Mouse (Mus musculus) hematopoietic stem cell, adult 5-6 weeks (primary cell): ENCODE results near the gene Cdh20. TPM values are rescaled to one million over a fixed set of nuclear protein-coding genes. Genes with fewer than 3 reads are reported as not detected.

Source experiments
- ATAC-seq, 2 experiments: fragments of 125-278 bp in 1 of 2; replicated peaks in 1 of 2; 2 replicates each; pipeline ENCODE4 v1.8.0; 2016 to 2017; ENCODE audit warnings: inconsistent platforms in 2 of 2, mild to moderate bottlenecking in 2 of 2, moderate number of reproducible peaks in 2 of 2, low read depth in 1 of 2, moderate TSS enrichment in 1 of 2; ENCODE audit not compliant: low FRiP score in 2 of 2, poor library complexity in 2 of 2, severe bottlenecking in 2 of 2, insufficient read depth in 1 of 2, low TSS enrichment in 1 of 2
- total RNA-seq: library from RNA; stranded (forward); fragments of 172-1452, 232-1000 nt; gene quantifications from 2 replicates; pipeline ENCODE4 v1.2.3, GENCODE M21; 2017

Cdh20 gene
- not detected in 2 replicates for total RNA-seq

DNA sequence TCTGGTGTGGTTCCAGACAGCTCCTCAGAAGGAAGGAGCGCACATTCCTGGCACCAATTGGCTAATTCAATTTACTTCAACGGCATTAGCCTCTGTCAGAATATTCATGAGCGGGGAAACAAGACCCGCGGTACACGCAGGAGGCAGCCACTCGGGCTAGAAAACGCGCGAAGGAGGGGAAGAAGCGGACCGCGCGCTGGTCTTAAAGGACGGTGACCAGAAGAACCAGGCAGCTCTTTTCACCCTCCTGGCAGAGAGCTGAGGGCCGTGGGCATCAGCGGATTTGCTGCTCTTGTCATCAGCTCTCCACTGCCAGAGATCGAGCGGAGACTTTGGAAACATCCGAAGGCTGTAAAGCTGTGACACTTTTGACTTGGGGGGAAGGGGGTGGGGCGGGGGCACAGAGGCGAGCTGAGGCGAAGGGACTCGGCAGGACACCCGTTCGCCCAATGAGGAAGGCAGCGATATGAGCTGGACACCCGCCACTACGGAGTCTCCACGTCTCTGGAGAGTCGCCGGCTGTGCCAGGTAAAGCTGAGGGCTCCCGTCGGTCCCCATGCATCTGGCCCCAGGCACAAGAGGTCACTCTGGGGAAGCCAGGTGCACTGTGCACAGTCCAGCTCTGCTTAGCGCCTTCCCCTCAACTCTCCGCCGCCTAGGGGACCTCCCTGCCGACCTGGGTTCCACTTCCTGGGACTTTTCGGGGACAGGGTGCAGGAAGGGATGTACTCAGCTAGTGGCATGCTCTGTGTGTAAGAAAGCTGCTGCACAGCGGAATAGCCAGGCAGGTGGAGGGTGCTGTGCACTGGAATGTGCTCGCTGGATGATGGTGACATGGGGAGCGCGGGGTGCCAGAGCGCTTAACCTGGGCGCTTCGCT lies at the start of gene Cdh20:
Gene Cdh20, plus strand, starts transcription at position 159 of the 879 bp plus-strand sequence.
- peak in 1 of 2 experiments; percentile 29; a peak in 1 of 4 replicates for ATAC-seq

DNA sequence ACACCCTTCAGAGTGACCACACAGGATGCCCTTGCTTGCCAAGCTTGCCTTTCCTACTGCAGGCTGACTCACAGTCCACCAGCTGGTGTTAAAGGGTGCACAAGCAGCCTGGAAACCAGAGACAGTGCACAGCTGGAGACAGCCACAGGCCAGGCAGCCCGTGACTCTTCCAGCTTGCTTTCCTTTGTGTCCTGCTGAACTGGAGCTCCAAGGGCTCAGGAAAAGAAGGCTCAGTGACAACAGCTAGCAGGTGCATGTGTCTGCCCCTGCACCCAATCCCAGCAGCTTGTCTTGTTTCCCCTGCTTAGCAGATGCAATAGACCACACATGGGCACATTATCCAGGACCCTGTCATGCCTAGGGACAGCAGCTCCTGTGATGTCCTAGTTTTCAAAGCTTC lies 21.5 kb upstream of the Cdh20 start:
- no peak for ATAC-seq

DNA sequence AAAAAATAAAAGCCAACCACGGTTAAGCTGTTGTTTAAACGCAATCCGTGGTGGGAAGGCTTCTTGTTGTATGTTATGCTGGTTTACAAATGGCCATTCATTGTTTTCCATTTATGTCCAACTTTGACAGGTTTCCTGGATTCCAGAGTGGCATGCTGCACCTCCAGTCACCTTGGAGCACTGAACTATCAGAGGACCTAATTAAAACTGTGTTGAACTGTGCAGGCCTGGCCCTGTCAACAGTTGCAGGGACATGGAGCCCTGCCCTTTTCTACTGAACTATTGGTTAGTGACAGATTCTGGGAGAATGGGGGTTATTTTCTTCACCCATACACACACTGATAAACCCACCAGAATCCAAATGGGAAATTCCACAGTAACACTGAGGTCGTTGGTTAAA lies 20.9 kb upstream of the Cdh20 start:
- no peak for ATAC-seq

DNA sequence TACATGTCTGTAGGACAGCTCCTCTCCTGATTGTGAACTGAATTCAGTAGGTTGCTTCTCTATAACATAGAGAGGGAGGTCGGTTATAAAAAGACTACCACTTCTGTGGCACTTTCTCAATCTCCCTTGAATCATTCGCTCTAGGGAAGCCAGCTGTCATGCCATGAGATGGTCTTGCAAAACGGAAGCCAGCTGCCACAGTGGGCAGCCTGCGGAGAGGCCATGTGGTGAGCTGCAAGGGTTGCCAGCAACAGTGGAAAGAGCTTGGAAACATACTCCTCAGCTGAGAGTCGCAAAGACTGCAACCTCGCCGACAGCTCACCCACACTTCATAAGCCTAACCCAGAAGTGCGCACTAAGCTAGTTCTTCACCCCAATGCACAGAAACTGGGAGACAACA lies 13.8 kb upstream of the Cdh20 start:
- peak; percentile 37 to 48; a peak in 2 of 4 replicates for ATAC-seq

GRCm38 (mm10) chr1:104755896-104756295 lies 12.4 kb upstream of the Cdh20 start:
- ATAC-seq = no peak

- ATAC-seq = no peak
Observed at GRCm38 (mm10) chr1:104769250-104769607, 900 bp downstream of the Cdh20 start.

DNA sequence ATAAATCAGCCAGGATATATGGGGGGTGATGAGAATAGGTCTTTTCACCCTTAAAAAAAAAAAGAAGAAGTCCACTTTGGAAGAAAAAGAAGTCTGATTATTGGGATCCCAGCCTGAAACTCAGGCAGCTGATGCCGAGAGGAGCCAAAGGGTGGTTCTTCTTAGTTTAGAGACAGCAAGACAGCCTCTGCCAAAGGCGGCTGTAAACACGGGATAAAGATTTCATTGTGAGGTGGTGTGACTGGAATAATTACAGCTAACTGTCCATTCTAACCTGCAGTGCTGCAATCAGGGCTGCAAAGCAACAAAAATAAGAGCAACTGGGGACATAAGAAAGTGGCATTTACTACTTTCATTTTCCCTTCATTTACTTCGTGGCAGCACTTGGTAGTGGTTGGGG lies 3.6 kb downstream of the Cdh20 start:
- ATAC-seq = no peak

- no peak for ATAC-seq
Observed at GRCm38 (mm10) chr1:104773207-104773606, 4.9 kb downstream of the Cdh20 start.

DNA sequence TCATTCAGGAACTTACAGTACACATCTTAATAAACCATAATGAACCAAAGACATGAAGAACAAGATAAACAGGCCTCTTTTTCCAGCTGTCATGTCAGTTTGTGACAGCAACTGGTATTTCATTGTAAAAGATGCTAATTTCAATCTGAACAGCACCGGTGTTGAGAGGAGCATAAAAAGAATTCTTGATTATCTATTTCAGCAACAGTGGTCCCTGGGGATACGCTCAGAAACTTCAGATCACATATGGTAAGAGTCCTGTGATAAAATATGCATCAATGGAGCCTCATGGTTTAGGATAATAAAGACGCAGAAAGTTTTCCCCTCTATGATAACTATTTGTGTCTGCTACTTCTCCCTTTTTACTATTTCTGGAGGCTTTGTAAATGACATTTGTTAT lies 25.2 kb downstream of the Cdh20 start:
- ATAC-seq = no peak

DNA sequence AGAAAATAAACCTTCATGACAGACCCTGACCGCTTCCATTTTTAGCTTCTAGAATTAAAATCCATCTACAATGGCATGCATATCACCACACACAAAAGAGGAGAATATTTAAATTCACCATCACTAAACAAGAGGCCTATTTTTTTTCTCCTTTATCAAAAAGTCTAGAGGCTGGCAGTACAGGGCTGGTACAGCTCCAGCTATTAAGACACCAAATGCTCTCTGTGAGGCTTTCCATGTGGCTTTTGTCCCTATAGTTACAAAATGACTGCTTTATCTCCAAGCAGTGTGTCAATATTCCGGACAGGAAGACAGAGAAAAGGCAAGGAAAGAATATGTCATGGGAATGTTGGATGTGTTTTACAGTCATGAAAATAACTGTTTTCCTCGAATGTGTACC lies 27.8 kb downstream of the Cdh20 start:
- ATAC-seq = no peak

GRCm38 (mm10) chr1:104797139-104797538 lies 28.8 kb downstream of the Cdh20 start:
- no peak for ATAC-seq

DNA sequence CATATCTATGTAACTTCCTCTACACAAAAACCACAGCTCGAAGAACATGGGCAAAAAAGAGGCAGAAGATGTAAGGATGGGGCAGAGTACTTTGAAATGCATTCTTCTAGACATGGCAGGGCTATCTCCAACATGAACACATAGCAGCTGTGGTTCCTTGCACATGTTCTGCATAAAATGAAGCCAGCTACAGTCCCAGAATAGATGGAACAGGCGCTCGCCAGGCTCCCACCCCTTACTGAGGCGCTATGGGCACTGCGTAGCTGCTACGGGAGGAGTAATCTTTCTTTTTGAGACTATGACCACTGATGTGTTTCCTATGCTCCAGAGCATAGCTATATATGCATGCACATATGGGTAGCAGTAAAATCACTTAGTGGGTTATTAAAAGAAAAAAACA lies 36.4 kb downstream of the Cdh20 start:
- ATAC-seq = no peak

DNA sequence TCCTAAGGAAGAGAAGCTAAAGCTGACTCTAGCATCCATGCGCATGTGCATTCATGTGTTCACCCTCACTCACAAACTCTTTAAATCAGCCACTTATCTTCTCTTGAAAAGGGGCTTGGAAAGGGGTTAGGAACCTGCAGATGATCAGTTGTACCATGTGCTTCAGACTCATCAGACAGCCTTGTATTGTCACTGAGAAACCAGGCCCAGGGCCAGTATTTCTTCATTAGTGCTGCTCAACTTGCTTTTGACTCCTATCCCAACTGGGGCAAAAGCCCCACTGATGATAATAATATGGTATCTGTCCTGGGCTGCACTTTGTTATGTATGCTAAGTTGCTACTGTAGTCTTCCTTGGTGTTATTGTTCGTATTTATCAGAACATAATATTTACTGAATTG lies 38.9 kb downstream of the Cdh20 start:
- no peak for ATAC-seq

- no peak for ATAC-seq
Observed at GRCm38 (mm10) chr1:104817510-104817909, 49.2 kb downstream of the Cdh20 start.

DNA sequence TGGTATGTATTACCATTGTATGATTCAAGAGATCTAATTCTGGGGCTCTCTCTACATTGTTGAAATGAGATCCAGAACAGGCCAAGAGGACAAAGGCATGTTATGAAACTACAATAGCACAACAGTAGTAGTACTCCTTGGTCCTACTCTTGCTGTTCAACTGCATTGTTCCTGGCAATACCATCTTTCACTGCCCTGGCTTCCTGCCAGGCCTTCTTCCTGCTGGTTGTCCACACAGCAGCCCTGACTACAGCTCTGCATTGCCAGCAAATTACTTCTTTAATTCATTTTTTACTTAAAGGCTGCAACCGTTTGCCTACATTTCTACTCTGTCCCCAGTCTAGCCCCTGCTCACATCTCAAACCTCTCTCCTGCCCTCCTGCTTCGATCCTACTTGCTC lies 59.8 kb downstream of the Cdh20 start:
- no peak for ATAC-seq

DNA sequence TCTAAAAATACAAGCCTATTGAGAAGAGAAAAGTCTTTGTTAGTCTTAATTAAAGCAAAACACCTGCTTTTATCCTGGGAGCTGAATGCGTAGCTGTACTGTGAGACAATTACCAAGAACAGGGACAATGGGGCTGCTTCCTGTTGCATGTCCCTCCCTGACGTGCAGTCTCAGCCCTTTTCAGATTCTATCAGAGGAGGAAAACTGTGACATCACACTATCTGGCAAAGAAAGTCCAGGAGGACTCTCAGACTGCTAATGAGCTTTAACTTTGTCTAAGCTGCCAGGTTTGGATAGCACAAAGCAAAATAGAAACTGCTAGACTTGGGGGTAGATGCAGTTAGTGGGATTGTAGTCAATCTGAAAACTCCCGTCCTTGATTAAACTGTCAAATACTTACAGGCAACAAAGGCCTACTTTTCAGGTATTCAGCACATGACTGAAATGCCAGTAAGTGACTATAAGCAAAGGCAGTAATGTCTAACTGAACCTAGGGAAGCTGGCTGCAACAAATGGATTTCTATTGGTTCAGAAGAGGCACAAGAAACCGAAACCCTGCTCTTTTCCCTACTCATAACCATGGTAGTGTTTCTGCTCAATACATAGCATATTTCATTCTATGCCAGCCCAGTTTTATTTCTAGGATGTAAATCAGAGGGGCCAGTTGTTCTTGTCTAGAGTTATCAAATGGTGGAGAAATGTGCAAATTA lies 70.0 kb downstream of the Cdh20 start:
- ATAC-seq = no peak

DNA sequence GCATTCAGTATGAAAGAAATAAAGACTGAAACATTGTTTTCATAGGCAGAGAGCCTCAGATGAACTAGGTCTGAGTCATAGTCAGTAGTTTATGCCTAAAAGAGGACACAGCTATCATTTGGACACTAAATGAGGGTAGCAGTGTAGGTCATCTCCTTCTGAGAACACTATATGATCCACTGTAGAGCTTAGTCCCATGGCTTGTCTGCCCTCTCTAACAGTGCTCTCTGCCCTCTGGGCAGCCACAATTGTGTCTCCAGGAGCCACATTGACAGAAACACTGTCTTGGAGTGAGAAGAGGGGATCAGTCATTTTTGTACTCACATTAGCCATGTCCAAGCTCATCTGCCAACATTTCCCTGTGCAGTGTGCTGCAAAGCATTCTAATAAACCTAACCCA lies 70.7 kb downstream of the Cdh20 start:
- no peak for ATAC-seq

- ATAC-seq = no peak
Observed at GRCm38 (mm10) chr1:104848256-104848919, 80.1 kb downstream of the Cdh20 start.
